Mouse (Mus musculus) intestine, embryonic 16.5 days (tissue): ENCODE results near the gene Gm9999. TPM values are rescaled to one million over a fixed set of nuclear protein-coding genes. Genes with fewer than 3 reads are reported as not detected.

Source experiments
- ATAC-seq: fragments of 200-750 bp; cut with Nextera tagmentation; 2 replicates; pipeline ENCODE4 v1.8.0; 2017; ENCODE audit warnings: moderate TSS enrichment, moderate library complexity
- H3K27ac ChIP-seq: fragments of 300-500 bp; sonication (generic); 2 replicates; pipeline ENCODE4 v1.5.1; 2014; ENCODE audit warnings: mild to moderate bottlenecking, low read length
- H3K27me3 ChIP-seq: fragments of 300-500 bp; sonication (generic); replicated peaks from 2 replicates; pipeline ENCODE4 v1.6.1; 2014; ENCODE audit warnings: low read length, control low read depth, mixed read lengths; ENCODE audit not compliant: control insufficient read depth, insufficient read depth
- H3K36me3 ChIP-seq: fragments of 300-500 bp; sonication (generic); 2 replicates; pipeline ENCODE4 v1.6.1; 2014; ENCODE audit warnings: low read length, control low read depth; ENCODE audit not compliant: control insufficient read depth, insufficient read depth
- H3K4me1 ChIP-seq: fragments of 300-500 bp; sonication (generic); 2 replicates; pipeline ENCODE4 v1.6.1; 2014; ENCODE audit warnings: low read length, control low read depth, mixed read lengths; ENCODE audit not compliant: control insufficient read depth, insufficient read depth
- H3K4me2 ChIP-seq: fragments of 300-500 bp; sonication (generic); 2 replicates; pipeline ENCODE4 v1.6.1; 2014; ENCODE audit warnings: low read depth, low read length, control low read depth
- H3K4me3 ChIP-seq: fragments of 300-500 bp; sonication (generic); 2 replicates; pipeline ENCODE4 v1.5.1; 2014; ENCODE audit warnings: mild to moderate bottlenecking, low read length
- H3K9ac ChIP-seq: fragments of 300-500 bp; sonication (generic); 2 replicates; pipeline ENCODE4 v1.6.1; 2014; ENCODE audit warnings: low read depth, low read length
- H3K9me3 ChIP-seq: fragments of 300-500 bp; sonication (generic); 2 replicates; pipeline ENCODE4 v1.6.1; 2016; ENCODE audit warnings: low read length, control low read depth; ENCODE audit not compliant: control insufficient read depth
- WGBS: fragments of 180-500 bp; shearing (Covaris S2); extraction: QIAGEN DNeasy Blood & Tissue Kit; methylation state at CpG from one replicate; pipeline ENCODE4 v1.1.7; 2014; 5-methylcytosine and 5-hydroxymethylcytosine counted together
- polyA plus RNA-seq: library from polyadenylated mRNA; unstranded; fragments of >200 nt; fragmentation: Nextera tagmentation; extraction: Ambion mirVana; gene quantifications from 2 replicates; pipeline ENCODE4 v1.2.1, GENCODE M21; 2015

The Gm9999 gene
- polyA plus RNA-seq, 1 experiment from 2014 or later: not detected

- ATAC-seq: no peak
- Histone ChIP-seq H3K9me3 (no peaks in the 10 kb centered on the region), H3K36me3 (peaks cover 18% of the 10 kb centered on the region)
Observed at GRCm38 (mm10) chr7:46997644-46998395, 14.4 kb downstream of the Gm9999 start.

DNA sequence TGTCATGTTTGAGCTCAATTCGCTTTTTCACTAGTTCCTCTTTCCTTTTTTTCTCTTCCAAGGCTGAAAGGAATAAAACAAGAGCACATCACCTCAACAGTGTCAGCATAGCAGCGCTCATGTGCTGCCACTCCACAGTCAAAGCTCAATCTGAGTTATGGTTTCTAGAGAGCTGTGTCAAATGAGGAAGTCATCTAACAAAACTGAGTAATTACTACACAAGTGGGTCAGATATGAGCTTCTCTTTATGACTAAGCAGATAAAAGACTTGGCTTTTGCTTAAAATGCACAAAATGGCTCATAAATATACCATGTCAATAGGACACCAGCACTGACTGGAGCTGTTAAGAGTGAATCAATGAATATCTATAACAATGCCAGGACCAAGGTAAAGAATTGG, 15.6 kb downstream of the Gm9999 start:
- peak; percentile 75 for ATAC-seq

More at GRCm38 (mm10) chr7:46997644-46998395, 14.4 kb downstream of the Gm9999 start:
- H3K27me3 ChIP-seq: no peaks in the 10 kb centered on the region
- H3K4me2 ChIP-seq: no peak overlapping the region
- no peak overlapping the region for H3K27ac ChIP-seq
- 76% methylated on average over 21 of the region's 21 CpGs for WGBS
- H3K4me3 ChIP-seq: no peak overlapping the region
- no peak overlapping the region for H3K9ac ChIP-seq
- peaks cover 32% of the 10 kb centered on the region for H3K4me1 ChIP-seq

DNA sequence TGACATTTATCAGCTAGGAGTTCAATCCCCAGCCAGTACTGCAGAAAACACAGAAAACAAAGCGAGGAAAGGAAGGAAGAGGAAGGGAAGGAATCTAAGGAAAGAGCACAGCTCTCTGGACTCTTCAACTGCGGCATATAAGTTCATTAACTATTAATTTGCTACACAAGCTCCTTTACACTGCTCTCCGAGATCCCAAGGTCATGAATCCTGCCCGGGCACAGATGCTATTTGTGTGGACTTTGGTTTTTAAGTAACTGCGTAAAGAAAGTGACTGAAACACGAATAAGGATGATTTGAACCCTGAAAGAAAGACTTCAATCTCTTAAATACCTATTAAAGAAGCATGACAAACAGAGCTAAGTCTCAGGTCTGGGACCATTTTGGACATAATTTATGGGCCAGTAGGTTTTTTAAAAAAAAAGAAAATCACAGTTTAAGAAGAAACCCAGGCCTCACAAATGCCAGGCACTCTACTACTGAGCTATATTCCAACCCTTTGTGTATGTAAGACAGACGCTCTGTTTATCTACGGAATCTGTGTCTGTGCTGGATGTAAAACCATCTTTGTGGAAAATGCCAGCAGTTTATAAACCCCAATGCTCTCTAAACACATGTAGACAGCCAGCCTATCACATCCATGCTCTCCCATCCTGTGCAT, 16.7 kb downstream of the Gm9999 start:
- H3K27ac ChIP-seq: peak overlapping the region; percentile 33
- no peaks in the 10 kb centered on the region for H3K9me3 ChIP-seq
- peak; percentile 38; the same call in 1 of the 2 replicates for ATAC-seq
- peaks cover 12% of the 10 kb centered on the region for H3K36me3 ChIP-seq
- peaks cover 39% of the 10 kb centered on the region for H3K4me1 ChIP-seq
- no peak overlapping the region for H3K4me2 ChIP-seq
- no peaks in the 10 kb centered on the region for H3K27me3 ChIP-seq
- WGBS: 41% methylated on average over 8 of the region's 8 CpGs
- H3K9ac ChIP-seq: no peak overlapping the region
- H3K4me3 ChIP-seq: no peak overlapping the region

More for the DNA sequence above, 15.6 kb downstream of the Gm9999 start:
- Histone ChIP-seq H3K27me3 (no peaks in the 10 kb centered on the region), H3K4me1 (peaks cover 34% of the 10 kb centered on the region), H3K36me3 (peaks cover 15% of the 10 kb centered on the region), H3K4me2 (no peak overlapping the region), H3K27ac (peak overlapping the region; percentile 33; the same call in 1 of the 2 replicates), H3K9me3 (no peaks in the 10 kb centered on the region), H3K9ac (no peak overlapping the region), H3K4me3 (no peak overlapping the region)
- WGBS: 83% methylated on average over 2 of the region's 2 CpGs

DNA sequence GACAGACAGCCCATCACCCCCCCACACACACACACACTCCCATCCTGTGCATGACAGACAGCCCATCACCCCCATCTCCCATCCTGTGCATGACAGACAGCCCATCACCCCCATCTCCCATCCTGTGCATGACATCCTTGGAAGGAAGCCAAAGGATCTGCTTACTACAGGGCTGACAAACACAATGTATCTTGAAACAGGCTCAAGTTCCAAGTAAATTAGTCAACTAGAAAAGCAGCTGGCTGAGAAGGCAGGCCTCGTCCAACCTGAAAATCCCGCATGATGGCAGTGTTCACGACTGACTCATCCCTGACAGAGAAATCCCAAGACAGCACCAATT, 17.2 kb downstream of the Gm9999 start:
- 22% methylated on average over 3 of the region's 3 CpGs for WGBS
- Histone ChIP-seq H3K4me2 (no peak overlapping the region), H3K27me3 (no peaks in the 10 kb centered on the region), H3K4me1 (peaks cover 44% of the 10 kb centered on the region), H3K27ac (0 out of 2 replicates have a peak overlapping the region, but pooled peaks have one; percentile 16), H3K36me3 (peaks cover 12% of the 10 kb centered on the region), H3K4me3 (no peak overlapping the region), H3K9me3 (no peaks in the 10 kb centered on the region), H3K9ac (no peak overlapping the region)
- ATAC-seq: peak; percentile 56

DNA sequence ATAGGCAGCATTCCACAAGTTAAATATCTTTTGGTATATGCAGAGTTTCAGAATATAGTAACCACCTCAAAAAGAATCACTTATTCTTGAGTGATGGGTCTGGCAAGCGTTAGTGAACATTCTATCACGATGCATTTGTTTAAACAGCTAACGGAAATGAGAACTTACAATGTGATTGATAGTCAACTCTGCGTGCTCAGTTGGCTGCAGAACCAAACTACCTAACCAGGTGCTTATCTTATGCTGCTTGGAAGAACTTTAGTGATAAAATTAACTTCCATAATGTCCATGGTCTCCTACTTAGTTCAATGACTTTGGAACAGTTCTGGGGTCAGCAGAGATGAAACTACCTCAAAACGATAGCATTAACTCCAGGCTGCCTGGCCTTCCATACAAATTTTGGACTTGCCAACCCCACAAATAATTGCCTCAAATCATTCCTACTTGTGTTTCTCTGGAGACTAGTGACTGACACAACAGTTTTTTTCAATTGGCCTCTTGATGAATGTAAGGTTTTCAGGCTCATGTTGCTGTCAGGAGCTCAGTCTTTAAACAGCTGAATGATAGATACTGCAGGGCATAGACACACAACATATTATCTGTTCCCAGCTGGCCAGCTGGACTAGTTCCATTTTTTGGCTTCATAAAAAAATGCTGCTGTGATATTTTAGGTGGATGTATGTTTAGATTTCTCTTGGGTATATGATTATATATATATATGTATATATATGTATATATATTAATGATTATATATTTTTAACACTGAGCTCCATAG, 17.9 kb downstream of the Gm9999 start:
- H3K9me3 ChIP-seq: no peaks in the 10 kb centered on the region
- H3K4me3 ChIP-seq: no peak overlapping the region
- peaks cover 46% of the 10 kb centered on the region for H3K4me1 ChIP-seq
- no peaks in the 10 kb centered on the region for H3K27me3 ChIP-seq
- no peak overlapping the region for H3K9ac ChIP-seq
- ATAC-seq: no peak
- no peak overlapping the region for H3K4me2 ChIP-seq
- WGBS: 44% methylated on average over 5 of the region's 5 CpGs
- peaks cover 12% of the 10 kb centered on the region for H3K36me3 ChIP-seq
- H3K27ac ChIP-seq: no peak overlapping the region

GRCm38 (mm10) chr7:47001900-47002275, 18.5 kb downstream of the Gm9999 start:
- peaks cover 46% of the 10 kb centered on the region for H3K4me1 ChIP-seq
- H3K27ac ChIP-seq: no peak overlapping the region
- 59% methylated on average over 4 of the region's 4 CpGs for WGBS
- no peak for ATAC-seq
- H3K36me3 ChIP-seq: peaks cover 10% of the 10 kb centered on the region
- H3K9ac ChIP-seq: no peak overlapping the region
- H3K4me2 ChIP-seq: no peak overlapping the region
- H3K4me3 ChIP-seq: no peak overlapping the region
- H3K9me3 ChIP-seq: no peaks in the 10 kb centered on the region
- H3K27me3 ChIP-seq: no peaks in the 10 kb centered on the region

GRCm38 (mm10) chr7:47003411-47004115, 20.2 kb downstream of the Gm9999 start:
- Histone ChIP-seq H3K4me1 (peaks cover 49% of the 10 kb centered on the region), H3K4me3 (no peak overlapping the region), H3K4me2 (no peak overlapping the region), H3K27ac (no peak overlapping the region; the same call in 1 of the 2 replicates), H3K27me3 (no peaks in the 10 kb centered on the region), H3K9me3 (no peaks in the 10 kb centered on the region), H3K36me3 (peaks cover 1% of the 10 kb centered on the region; the same call in 1 of the 2 replicates), H3K9ac (no peak overlapping the region)
- ATAC-seq: no peak
- 60% methylated on average over 3 of the region's 3 CpGs for WGBS

DNA sequence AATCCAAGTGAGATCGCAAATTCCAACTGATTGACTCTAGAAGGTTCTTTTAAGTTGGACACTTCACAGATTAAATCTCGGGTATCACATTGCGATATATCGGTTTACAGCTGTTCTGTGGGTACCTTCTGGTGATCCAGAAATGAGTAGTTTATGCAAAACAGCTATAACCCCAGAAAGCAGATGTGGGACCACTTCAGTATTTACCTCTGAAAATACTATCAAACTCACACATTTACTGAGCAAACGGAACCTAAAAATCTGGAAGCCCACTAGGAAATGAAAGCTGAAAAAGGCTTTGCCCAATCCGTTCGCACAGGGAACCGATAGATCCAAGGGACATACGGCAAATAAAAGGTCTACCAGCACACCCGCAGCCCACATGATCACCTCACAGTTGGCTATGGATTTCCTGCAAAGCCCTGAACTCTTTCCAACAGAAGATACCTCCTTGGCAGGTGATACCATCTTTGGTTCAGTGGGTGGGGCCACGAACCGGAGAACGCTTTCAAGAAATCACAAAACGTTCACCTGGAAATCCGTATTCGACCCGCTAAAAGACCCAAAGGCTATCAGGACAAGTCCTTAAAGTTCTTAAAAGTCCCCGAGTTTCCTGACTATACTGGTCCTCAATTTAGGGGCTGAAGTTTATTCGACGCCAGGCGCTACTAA, 23.9 kb downstream of the Gm9999 start:
- no peaks in the 10 kb centered on the region for H3K36me3 ChIP-seq
- no peaks in the 10 kb centered on the region for H3K9me3 ChIP-seq
- H3K27ac ChIP-seq: peak overlapping the region; percentile 97
- peak overlapping the region; percentile 85 for H3K9ac ChIP-seq
- peaks cover 32% of the 10 kb centered on the region for H3K4me1 ChIP-seq
- no peaks in the 10 kb centered on the region for H3K27me3 ChIP-seq
- ATAC-seq: no peak
- peak overlapping the region; percentile 82 for H3K4me3 ChIP-seq
- 15% methylated on average over 21 of the region's 21 CpGs for WGBS
- peak overlapping the region; percentile 83 for H3K4me2 ChIP-seq
